ENCODE assay signal across 8 mouse cellular contexts in the genomic region with DNA sequence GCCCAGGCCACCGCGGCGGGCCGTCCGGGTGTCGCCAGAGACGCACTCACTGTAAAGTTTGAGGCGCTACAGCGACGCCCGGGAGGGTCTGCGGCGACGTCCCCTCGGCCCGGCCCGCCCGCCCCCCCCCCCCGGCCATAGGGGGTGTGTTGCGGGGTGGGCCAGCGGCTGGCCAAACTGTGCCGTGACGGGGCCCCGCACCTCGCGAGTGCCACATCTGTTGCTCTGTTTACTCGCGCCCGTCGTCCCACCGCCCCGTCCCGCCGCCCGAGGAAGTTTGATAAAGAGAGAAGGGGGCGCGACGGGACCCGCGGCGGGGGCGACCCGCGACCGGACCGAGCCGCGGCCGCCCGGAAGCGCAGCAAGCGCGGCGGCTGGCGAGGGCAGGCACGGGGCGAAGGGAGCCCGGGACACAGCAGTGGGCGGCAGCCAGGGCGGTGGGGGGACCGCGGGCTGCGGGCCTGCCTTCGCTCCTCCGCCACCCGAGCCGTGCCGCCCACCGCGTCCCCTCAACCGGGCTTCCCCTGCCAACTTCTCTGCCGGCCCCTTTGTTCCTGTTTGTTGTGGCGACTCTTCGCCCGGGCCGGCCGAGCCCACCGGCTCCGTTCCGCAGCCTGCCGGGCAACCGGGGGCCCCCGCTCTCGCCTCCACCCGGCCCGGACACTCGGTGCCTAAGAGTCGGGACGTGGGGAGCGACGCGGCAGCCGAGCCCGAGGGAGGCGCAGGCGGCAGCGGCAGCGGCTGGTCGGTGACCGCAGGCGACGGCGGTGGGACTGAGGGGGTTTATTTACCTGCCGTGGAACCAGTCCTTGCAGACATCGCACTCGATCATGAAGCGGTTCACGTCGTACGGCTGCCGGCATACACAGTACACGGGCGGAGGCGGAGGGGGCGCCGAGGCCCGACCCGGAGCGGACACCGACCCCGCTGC. TPM values are rescaled to one million over a fixed set of nuclear protein-coding genes. Genes with fewer than 3 reads are reported as not detected.
DNase-seq lines count a peak whose midpoint lies in the region; ATAC-seq and TF ChIP-seq lines count a peak whose summit lies in the region.

No protein-coding gene starts in this region.

- H3K36me3 ChIP-seq in MEL (ENCODE audit: control insufficient read depth in 1 of 2, insufficient read depth in 2 of 2, low read length in 2 of 2) = peaks cover 0 to 12% of the 10 kb centered on the region in 2 experiments; a peak in 2 of 4 replicates
- H3K36me3 ChIP-seq in embryonic facial prominence, embryonic 12.5 days = no peaks in the 10 kb centered on the region
- no peaks in the 10 kb centered on the region for H3K36me3 ChIP-seq in liver, adult 2 months (ENCODE audit: control insufficient read depth, insufficient read depth, low read length)
- H3K36me3 ChIP-seq in stomach, embryonic 16.5 days (ENCODE audit: control insufficient read depth, insufficient read depth, low read length) = no peaks in the 10 kb centered on the region

- TF ChIP-seq EP300 in MEL (IDR thresholded peaks at IDR 0.05; ENCODE audit: low read depth in 1 of 2, low read length in 2 of 2) = no peak

- ATAC-seq in frontal cortex, adult (ENCODE audit: low TSS enrichment) = peak; percentile 20
- peak; percentile 80 for ATAC-seq in embryonic facial prominence, embryonic 12.5 days (ENCODE audit: insufficient number of reproducible peaks, insufficient read depth, low FRiP score, low TSS enrichment)
- ATAC-seq in stomach, embryonic 16.5 days (ENCODE audit: insufficient read depth, low FRiP score) = peak; percentile 56

- peak overlapping the region; percentile 55 for H3K27ac ChIP-seq in MEL (ENCODE audit: control insufficient read depth, low read depth, low read length)
- peak overlapping the region; percentile 94 for H3K27ac ChIP-seq in embryonic facial prominence, embryonic 12.5 days
- peak overlapping the region; percentile 92 for H3K27ac ChIP-seq in liver, adult 2 months (replicated peaks; ENCODE audit: insufficient read depth, low read depth, low read length)
- peak overlapping the region; percentile 99 for H3K27ac ChIP-seq in stomach, embryonic 16.5 days (ENCODE audit: low read length)

- peaks cover 7% of the 10 kb centered on the region for H3K79me2 ChIP-seq in MEL (ENCODE audit: control insufficient read depth, insufficient read depth, low read length, poor library complexity)
- H3K79me2 ChIP-seq in liver, adult 2 months (ENCODE audit: control insufficient read depth, insufficient read depth, low read length) = peaks cover 12% of the 10 kb centered on the region

- no peak for TF ChIP-seq CTCF in MEL (IDR thresholded peaks at IDR 0.05 in 2 of 3, conservative IDR thresholded peaks at IDR 0.05 in 1 of 3; ENCODE audit: control insufficient read depth in 1 of 3, insufficient read depth in 1 of 3, low read depth in 2 of 3, low read length in 3 of 3, poor library complexity in 1 of 3, severe bottlenecking in 1 of 3)
- TF ChIP-seq CTCF in liver, adult 2 months (IDR thresholded peaks at IDR 0.05; ENCODE audit: low read depth, low read length) = no peak

- H3K9me3 ChIP-seq in MEL (replicated peaks; ENCODE audit: insufficient read depth, low read length) = no peaks in the 10 kb centered on the region
- H3K9me3 ChIP-seq in embryonic facial prominence, embryonic 12.5 days = no peaks in the 10 kb centered on the region
- no peaks in the 10 kb centered on the region for H3K9me3 ChIP-seq in stomach, embryonic 16.5 days (replicated peaks; ENCODE audit: control insufficient read depth, low read length)

- H3K9ac ChIP-seq in MEL (ENCODE audit: control insufficient read depth, low read depth, low read length, poor library complexity, severe bottlenecking) = peak overlapping the region; percentile 97
- peak overlapping the region; percentile 92 for H3K9ac ChIP-seq in embryonic facial prominence, embryonic 12.5 days
- peak overlapping the region; percentile 97 for H3K9ac ChIP-seq in liver, adult 2 months (ENCODE audit: low read depth, low read length)
- peak overlapping the region; percentile 98 for H3K9ac ChIP-seq in stomach, embryonic 16.5 days (ENCODE audit: low read length)

- DNase-seq in frontal cortex, adult 2 months (ENCODE audit: extremely low spot score in 1 of 2, low spot score in 1 of 2) = no peak
- DNase-seq in MEL (ENCODE audit: low read depth, low spot score) = peak; percentile 51
- peak; percentile 49 for DNase-seq in heart, postnatal 4 days
- DNase-seq in liver, adult 2 months (ENCODE audit: extremely low read depth, low read depth, low spot score) = no peak
- DNase-seq in monocyte, adult 2 months (ENCODE audit: low read depth in 1 of 2, low spot score in 2 of 2) = peak; percentile 7 to 41

- H3K4me3 ChIP-seq in MEL (ENCODE audit: control insufficient read depth in 1 of 2, insufficient read depth in 1 of 2, low read depth in 2 of 2, low read length in 2 of 2) = peak overlapping the region; percentile 92 to 98
- H3K4me3 ChIP-seq in embryonic facial prominence, embryonic 12.5 days = peak overlapping the region; percentile 93
- peak overlapping the region; percentile 98 for H3K4me3 ChIP-seq in liver, adult 2 months (ENCODE audit: insufficient read depth, low read depth, low read length)
- H3K4me3 ChIP-seq in stomach, embryonic 16.5 days (replicated peaks; ENCODE audit: low read length) = peak overlapping the region; percentile 98

- TF ChIP-seq POLR2A in MEL (IDR thresholded peaks at IDR 0.05; ENCODE audit: control insufficient read depth in 1 of 2, insufficient read depth in 1 of 2, low read depth in 1 of 2, low read length in 2 of 2, poor library complexity in 1 of 2) = peak in 1 of 2 experiments; percentile 42; a peak in 1 of 4 replicates
- TF ChIP-seq POLR2A in liver, adult 2 months (IDR thresholded peaks at IDR 0.05; ENCODE audit: extremely low read depth, insufficient read depth, low read length) = no peak

- peaks cover 10 to 13% of the 10 kb centered on the region in 2 experiments for H3K4me1 ChIP-seq in MEL (ENCODE audit: control insufficient read depth in 1 of 2, insufficient read depth in 2 of 2, low read length in 2 of 2)
- H3K4me1 ChIP-seq in embryonic facial prominence, embryonic 12.5 days = 0 out of 2 replicates have a peak, but pooled peaks cover 5% of the 10 kb centered on the region
- peaks cover 4% of the 10 kb centered on the region; the same call in 1 of the 2 replicates for H3K4me1 ChIP-seq in liver, adult 2 months (ENCODE audit: control insufficient read depth, insufficient read depth, low read length)
- H3K4me1 ChIP-seq in stomach, embryonic 16.5 days (ENCODE audit: control insufficient read depth, insufficient read depth, low read length) = 0 out of 2 replicates have a peak, but pooled peaks cover 5% of the 10 kb centered on the region

- peak overlapping the region; percentile 56 for H3K4me2 ChIP-seq in embryonic facial prominence, embryonic 12.5 days (replicated peaks)
- peak overlapping the region; percentile 55 for H3K4me2 ChIP-seq in stomach, embryonic 16.5 days (ENCODE audit: low read depth, low read length)

- TF ChIP-seq RAD21 in MEL (IDR thresholded peaks at IDR 0.05; ENCODE audit: low read depth, low read length) = no peak

- H3K27me3 ChIP-seq in MEL (ENCODE audit: control insufficient read depth in 1 of 2, insufficient read depth in 2 of 2, low read length in 2 of 2) = no peaks in the 10 kb centered on the region
- H3K27me3 ChIP-seq in embryonic facial prominence, embryonic 12.5 days = no peaks in the 10 kb centered on the region
- no peaks in the 10 kb centered on the region for H3K27me3 ChIP-seq in liver, adult 2 months (ENCODE audit: control insufficient read depth, insufficient read depth, low read length)
- no peaks in the 10 kb centered on the region for H3K27me3 ChIP-seq in stomach, embryonic 16.5 days (ENCODE audit: control insufficient read depth, insufficient read depth, low read length)

- WGBS in embryonic facial prominence, embryonic 12.5 days = under 1% methylated on average over 94 of the region's 121 CpGs
- 1% methylated on average over 103 of the region's 121 CpGs for WGBS in liver, adult 2 months
- WGBS in stomach, embryonic 16.5 days = under 1% methylated on average over 109 of the region's 121 CpGs

TF ChIP-seq in MEL, 35 proteins besides CTCF, POLR2A, EP300 and RAD21:
- no peak for TF ChIP-seq ZC3H11A (IDR thresholded peaks at IDR 0.05; ENCODE audit: low read depth, low read length)
- peak; percentile 58; the same call in 1 of the 2 replicates for TF ChIP-seq UBTF (IDR thresholded peaks at IDR 0.05; ENCODE audit: borderline replicate concordance, insufficient read depth, low read depth, low read length)

RNA-seq across cellular contexts. Expression of a gene that starts 0.7 kb away (rescaled TPM):
- 13.2 and 13.3 TPM in 2 replicates for polyA plus RNA-seq in frontal cortex, adult 2 months (2012; rRNA removed)
- 1.7 and 2.5 TPM in 2 replicates for total RNA-seq in MEL (2012; rRNA removed)
- 1 to 10 TPM in 1 of 2 experiments, not detected in 1; 2.5 TPM for polyA plus RNA-seq in MEL (2012; ENCODE audit: insufficient read depth in 1 of 2, insufficient read length in 2 of 2, low read depth in 1 of 2, low replicate concordance in 2 of 2, missing spikeins in 1 of 2)
- polyA plus RNA-seq in embryonic facial prominence, embryonic 12.5 days (2016; fragmentation: Nextera tagmentation; extraction: Ambion mirVana) = 8.9 and 9.2 TPM in 2 replicates
- 10 to 100 TPM; 12.3 to 12.5 TPM for total RNA-seq in heart, postnatal 4 days (2021)
- 9.1 and 9.5 TPM in 2 replicates for total RNA-seq in liver, adult 2 months (2014; rRNA removed)
- 1.1 and 1.4 TPM in 2 replicates for polyA plus RNA-seq in liver, adult 2 months (2012; rRNA removed)
- 5.6 and 6.6 TPM in 2 replicates for polyA plus RNA-seq in stomach, embryonic 16.5 days (2015; fragmentation: Nextera tagmentation; extraction: Ambion mirVana)

Comparison
In these comparisons a context has a peak if more than half of its experiments do, and no peak if none do; other contexts are left out.
1. ATAC-seq: peak in every context shown above with its lines; median percentile 80 in embryonic facial prominence, embryonic 12.5 days; 56 in stomach, embryonic 16.5 days; 20 in frontal cortex, adult.
2. DNase-seq: peak in MEL (single experiment), heart, postnatal 4 days (single experiment) and monocyte, adult 2 months (2 of 2); none in frontal cortex, adult 2 months (0 of 2) and liver, adult 2 months (single experiment).
3. Peak in every context shown above with its lines, with median percentiles within 50 percentile points of each other: H3K27ac ChIP-seq, H3K4me3 ChIP-seq and H3K9ac ChIP-seq.